Comparison of ENCODE assay signal across 8 mouse cellular contexts in the genomic region with DNA sequence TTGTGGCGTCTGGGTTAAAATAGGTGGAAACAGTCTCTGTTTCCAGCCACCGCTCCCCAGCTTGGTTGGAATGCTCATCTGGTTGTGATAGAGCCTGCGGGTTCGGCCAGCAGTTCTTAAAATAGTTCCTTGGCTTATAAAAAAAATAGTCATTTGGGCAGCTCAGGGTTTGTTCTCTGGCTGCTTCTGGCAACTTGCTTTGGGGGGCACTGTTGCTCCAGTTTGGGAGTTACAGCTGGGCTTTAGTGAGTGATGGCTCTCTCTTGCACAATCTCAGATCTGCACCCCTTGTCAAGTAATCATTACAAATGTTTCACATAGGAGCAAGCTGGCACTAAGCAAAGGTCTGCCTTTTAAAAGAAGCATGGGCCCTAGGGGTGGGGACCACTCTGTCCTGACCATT.
DNase-seq lines count a peak whose midpoint lies in the region; ATAC-seq and TF ChIP-seq lines count a peak whose summit lies in the region.

No protein-coding gene starts in this region.

- no peak overlapping the region for H3K4me3 ChIP-seq in embryonic facial prominence, embryonic 13.5 days
- H3K4me3 ChIP-seq in kidney, adult 2 months (ENCODE audit: insufficient read depth, low read depth, low read length), result no peak overlapping the region
- no peak overlapping the region for H3K4me3 ChIP-seq in limb, embryonic 15.5 days
- H3K4me3 ChIP-seq in neural tube, embryonic 14.5 days (ENCODE audit: low read depth, low read length), result no peak overlapping the region

- WGBS in embryonic facial prominence, embryonic 13.5 days, result 5% methylated on average over 4 of the region's 4 CpGs
- WGBS in kidney, adult 2 months, result 21% methylated on average over 4 of the region's 4 CpGs
- WGBS in limb, embryonic 15.5 days, result 4% methylated on average over 4 of the region's 4 CpGs
- WGBS in neural tube, embryonic 14.5 days, result 54% methylated on average over 4 of the region's 4 CpGs

- no peak for TF ChIP-seq POLR2A in kidney, adult 2 months (IDR thresholded peaks at IDR 0.05; ENCODE audit: low read depth, low read length)

- peak; percentile 9 for DNase-seq in right cerebral cortex, adult 18-20 months
- no peak for DNase-seq in right cerebral cortex, postnatal 36 days (ENCODE audit: low spot score in 2 of 2)
- DNase-seq in heart, adult 9 months (ENCODE audit: low spot score in 2 of 2), result peak; percentile 58 to 72
- DNase-seq in kidney, adult 2 months, result peak; percentile 44
- no peak for DNase-seq in testis, postnatal 14 days (ENCODE audit: low spot score)

- H3K9ac ChIP-seq in embryonic facial prominence, embryonic 13.5 days, result no peak overlapping the region
- H3K9ac ChIP-seq in limb, embryonic 15.5 days, result no peak overlapping the region
- H3K9ac ChIP-seq in neural tube, embryonic 14.5 days (replicated peaks; ENCODE audit: low read depth, low read length), result no peak overlapping the region

- no peaks in the 10 kb centered on the region for H3K27me3 ChIP-seq in embryonic facial prominence, embryonic 13.5 days
- H3K27me3 ChIP-seq in kidney, adult 2 months (replicated peaks; ENCODE audit: control insufficient read depth, insufficient read depth, low read length), result no peaks in the 10 kb centered on the region
- no peaks in the 10 kb centered on the region for H3K27me3 ChIP-seq in limb, embryonic 15.5 days
- H3K27me3 ChIP-seq in neural tube, embryonic 14.5 days (ENCODE audit: control insufficient read depth, insufficient read depth, low read length), result no peaks in the 10 kb centered on the region

- H3K36me3 ChIP-seq in embryonic facial prominence, embryonic 13.5 days, result no peaks in the 10 kb centered on the region
- H3K36me3 ChIP-seq in kidney, adult 2 months (ENCODE audit: control insufficient read depth, insufficient read depth, low read length), result no peaks in the 10 kb centered on the region
- H3K36me3 ChIP-seq in limb, embryonic 15.5 days, result no peaks in the 10 kb centered on the region
- no peaks in the 10 kb centered on the region for H3K36me3 ChIP-seq in neural tube, embryonic 14.5 days (ENCODE audit: control insufficient read depth, insufficient read depth, low read length)

- H3K4me1 ChIP-seq in embryonic facial prominence, embryonic 13.5 days, result peaks cover 14% of the 10 kb centered on the region
- no peaks in the 10 kb centered on the region for H3K4me1 ChIP-seq in kidney, adult 2 months (ENCODE audit: control insufficient read depth, insufficient read depth, low read length)
- peaks cover 14% of the 10 kb centered on the region; the same call in 1 of the 2 replicates for H3K4me1 ChIP-seq in limb, embryonic 15.5 days
- 0 out of 2 replicates have a peak, but pooled peaks cover 6% of the 10 kb centered on the region for H3K4me1 ChIP-seq in neural tube, embryonic 14.5 days (ENCODE audit: control insufficient read depth, insufficient read depth, low read length)

- no peak overlapping the region for H3K27ac ChIP-seq in embryonic facial prominence, embryonic 13.5 days
- H3K27ac ChIP-seq in kidney, adult 2 months (ENCODE audit: insufficient read depth, low read depth, low read length), result no peak overlapping the region
- H3K27ac ChIP-seq in limb, embryonic 15.5 days, result no peak overlapping the region
- no peak overlapping the region for H3K27ac ChIP-seq in neural tube, embryonic 14.5 days (ENCODE audit: low read depth, low read length)

- no peaks in the 10 kb centered on the region; the same call in 1 of the 2 replicates for H3K9me3 ChIP-seq in embryonic facial prominence, embryonic 13.5 days
- 0 out of 2 replicates have a peak, but pooled peaks cover 3% of the 10 kb centered on the region for H3K9me3 ChIP-seq in limb, embryonic 15.5 days
- H3K9me3 ChIP-seq in neural tube, embryonic 14.5 days (ENCODE audit: control insufficient read depth, low read length), result no peaks in the 10 kb centered on the region

- TF ChIP-seq CTCF in kidney, adult 2 months (conservative IDR thresholded peaks at IDR 0.05; ENCODE audit: insufficient read depth, insufficient read length, low read depth, low read length), result peak; percentile 64

- peak; percentile 72; the same call in 1 of the 2 replicates for ATAC-seq in embryonic facial prominence, embryonic 13.5 days (ENCODE audit: insufficient number of reproducible peaks, insufficient read depth, low FRiP score, low TSS enrichment, low read depth)
- peak; percentile 61; the same call in 1 of the 2 replicates for ATAC-seq in limb, embryonic 15.5 days (ENCODE audit: insufficient number of reproducible peaks, low FRiP score, low TSS enrichment, low read depth)
- ATAC-seq in neural tube, embryonic 14.5 days (ENCODE audit: low read depth), result peak; percentile 74; the same call in 1 of the 2 replicates

- H3K4me2 ChIP-seq in embryonic facial prominence, embryonic 13.5 days, result peak overlapping the region; percentile 27; the same call in 1 of the 2 replicates
- H3K4me2 ChIP-seq in limb, embryonic 15.5 days, result no peak overlapping the region
- H3K4me2 ChIP-seq in neural tube, embryonic 14.5 days (ENCODE audit: low read depth, low read length), result no peak overlapping the region

Comparison
In these comparisons a context has a peak if more than half of its experiments do, and no peak if none do; other contexts are left out.
1. DNase-seq: peak in right cerebral cortex, adult 18-20 months (single experiment), heart, adult 9 months (2 of 2) and kidney, adult 2 months (single experiment); none in right cerebral cortex, postnatal 36 days (0 of 2) and testis, postnatal 14 days (single experiment).
2. Peak in every context shown above with its lines, with median percentiles within 50 percentile points of each other: ATAC-seq.